Mouse (Mus musculus) lung, embryonic 16.5 days (tissue): ENCODE measurements around the gene Tecrl. TPM values are rescaled to one million over a fixed set of nuclear protein-coding genes. Genes with fewer than 3 reads are reported as not detected.

Experiments used
- ATAC-seq: fragments of 200-750 bp; cut with Nextera tagmentation; 2 replicates; pipeline ENCODE4 v1.8.0; 2017; ENCODE audit warnings: low read depth, mild to moderate bottlenecking, moderate library complexity
- H3K27ac ChIP-seq: fragments of 300-500 bp; sonication (generic); 2 replicates; pipeline ENCODE4 v1.5.1; 2014; ENCODE audit warnings: mild to moderate bottlenecking, control low read depth, low read length
- H3K27me3 ChIP-seq: fragments of 300-500 bp; sonication (generic); 2 replicates; pipeline ENCODE4 v1.6.1; 2014; ENCODE audit warnings: low read depth, low read length, mixed read lengths; ENCODE audit not compliant: control insufficient read depth, insufficient read depth
- H3K36me3 ChIP-seq: fragments of 300-500 bp; sonication (generic); 2 replicates; pipeline ENCODE4 v1.6.1; 2014; ENCODE audit warnings: low read length; ENCODE audit not compliant: control insufficient read depth, insufficient read depth
- H3K4me1 ChIP-seq: fragments of 300-500 bp; sonication (generic); replicated peaks from 2 replicates; pipeline ENCODE4 v1.6.1; 2014; ENCODE audit warnings: low read length, mixed read lengths; ENCODE audit not compliant: control insufficient read depth, insufficient read depth
- H3K4me2 ChIP-seq: fragments of 300-500 bp; sonication (generic); 2 replicates; pipeline ENCODE4 v1.6.1; 2014; ENCODE audit warnings: low read depth, low read length, control low read depth
- H3K4me3 ChIP-seq: fragments of 300-500 bp; sonication (generic); 2 replicates; pipeline ENCODE4 v1.5.1; 2014; ENCODE audit warnings: mild to moderate bottlenecking, low read length, control low read depth
- H3K9ac ChIP-seq: fragments of 300-500 bp; sonication (generic); 2 replicates; pipeline ENCODE4 v1.6.1; 2014; ENCODE audit warnings: low read length, control low read depth
- H3K9me3 ChIP-seq: fragments of 300-500 bp; sonication (generic); 2 replicates; pipeline ENCODE4 v1.6.1; 2016; ENCODE audit warnings: low read length; ENCODE audit not compliant: control insufficient read depth
- WGBS: fragments of 180-500 bp; shearing (Covaris S2); extraction: QIAGEN DNeasy Blood & Tissue Kit; methylation state at CpG from one replicate; pipeline ENCODE4 v1.1.7; 2014; 5-methylcytosine and 5-hydroxymethylcytosine counted together
- polyA plus RNA-seq: library from polyadenylated mRNA; unstranded; fragments of >200 nt; fragmentation: Nextera tagmentation; extraction: Ambion mirVana; gene quantifications from 2 replicates; pipeline ENCODE4 v1.2.1, GENCODE M21; 2015

The Tecrl gene
- polyA plus RNA-seq = 2.7 and 3.5 TPM in 2 replicates

DNA sequence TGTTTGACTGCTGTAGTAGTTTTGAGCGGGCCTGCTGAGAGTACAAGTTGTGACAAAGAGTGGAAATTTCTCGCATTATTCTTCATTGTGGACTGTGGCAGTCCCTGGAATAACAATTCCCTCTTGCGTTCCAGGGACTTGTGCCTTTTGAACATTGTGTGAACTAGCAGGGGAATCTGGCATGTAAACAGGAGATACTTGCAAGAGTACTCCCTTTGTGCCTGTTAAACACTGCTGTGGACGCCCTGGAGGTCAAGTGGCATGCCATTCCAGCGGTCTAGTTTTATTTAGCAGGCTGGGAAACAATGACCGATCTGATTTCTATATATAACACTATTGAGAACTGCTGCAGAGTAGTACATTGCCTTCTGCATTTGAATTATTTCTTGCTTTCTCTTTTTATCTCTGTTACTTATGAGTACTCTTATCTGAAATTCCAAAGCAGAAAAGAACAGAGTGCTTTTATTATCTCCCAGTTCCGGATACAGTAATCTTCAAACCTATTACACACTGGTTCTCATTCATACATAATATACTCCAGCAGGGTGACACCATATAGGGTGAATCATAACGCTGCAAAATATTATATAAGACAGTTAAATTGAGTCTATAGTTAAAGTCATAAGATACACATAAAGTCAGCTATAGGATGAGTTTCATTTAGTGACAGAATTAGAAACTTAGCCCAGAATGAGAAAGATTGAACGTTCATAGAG is at the start of gene Tecrl:
Tecrl (minus strand) TSS at position 350 of the 716 bp plus-strand sequence.
- Histone ChIP-seq H3K4me1 (peaks cover 2% of the 10 kb centered on the region; the same call in 1 of the 2 replicates), H3K27ac (peak within 1 kb of the TSS; percentile 65), H3K36me3 (no peaks in the 10 kb centered on the region), H3K27me3 (no peaks in the 10 kb centered on the region), H3K9ac (peak within 1 kb of the TSS; percentile 24; the same call in 1 of the 2 replicates), H3K4me3 (peak within 1 kb of the TSS; percentile 18), H3K4me2 (peak within 1 kb of the TSS; percentile 45), H3K9me3 (no peaks in the 10 kb centered on the region)
- WGBS = 9% methylated on average over 9 of the region's 9 CpGs
- peak; percentile 74 for ATAC-seq

DNA sequence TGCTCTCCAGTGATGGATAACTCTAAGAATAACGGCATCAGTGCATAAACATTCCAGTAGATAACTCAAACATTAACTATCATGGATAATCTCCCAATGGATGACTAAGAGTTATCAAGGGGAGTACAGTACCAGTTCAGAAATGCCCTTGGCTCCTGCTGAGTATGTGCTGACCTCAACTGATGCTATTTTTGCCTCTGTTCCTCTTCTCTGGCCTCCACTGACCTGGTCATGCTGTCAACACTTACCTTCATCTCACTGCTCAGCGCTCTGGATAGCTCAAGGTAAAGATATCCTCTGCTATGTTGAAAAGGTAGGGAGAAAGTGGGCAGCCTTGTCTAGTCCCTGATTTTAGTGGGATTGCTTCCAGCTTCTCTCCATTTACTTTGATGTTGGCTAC is 30.0 kb upstream of the Tecrl start:
- Histone ChIP-seq H3K4me2 (no peak overlapping the region), H3K4me3 (no peak overlapping the region), H3K4me1 (no peaks in the 10 kb centered on the region), H3K36me3 (no peaks in the 10 kb centered on the region), H3K27me3 (no peaks in the 10 kb centered on the region), H3K9ac (no peak overlapping the region), H3K27ac (no peak overlapping the region), H3K9me3 (no peaks in the 10 kb centered on the region)
- WGBS = 65% methylated on average over 2 of the region's 2 CpGs
- ATAC-seq = no peak

DNA sequence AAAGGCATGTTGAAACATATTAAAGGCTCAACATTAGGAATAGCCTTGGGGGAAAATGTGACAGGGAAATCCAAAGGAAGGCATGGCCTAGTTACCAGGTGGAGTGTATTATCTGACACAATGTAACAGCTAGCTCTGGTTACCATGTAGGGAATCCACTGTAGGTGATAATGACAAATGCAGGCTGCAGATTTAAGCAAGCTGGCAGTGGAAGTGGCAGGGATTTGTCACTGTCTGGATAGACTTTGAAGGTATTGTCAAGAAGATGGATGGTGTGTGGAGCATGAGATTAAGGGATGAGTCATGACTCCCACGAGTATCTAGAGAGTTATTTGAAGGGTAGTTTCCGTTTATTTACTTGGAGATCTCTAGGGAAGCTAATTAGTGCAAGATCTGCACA is 3.4 kb downstream of the Tecrl start:
- Histone ChIP-seq H3K36me3 (no peaks in the 10 kb centered on the region), H3K4me2 (no peak overlapping the region), H3K27ac (no peak overlapping the region), H3K4me3 (no peak overlapping the region), H3K27me3 (no peaks in the 10 kb centered on the region), H3K9me3 (no peaks in the 10 kb centered on the region), H3K4me1 (peaks cover 2% of the 10 kb centered on the region; the same call in 1 of the 2 replicates), H3K9ac (no peak overlapping the region)
- ATAC-seq = peak; percentile 95
- WGBS = 7% methylated on average over 2 of the region's 2 CpGs

DNA sequence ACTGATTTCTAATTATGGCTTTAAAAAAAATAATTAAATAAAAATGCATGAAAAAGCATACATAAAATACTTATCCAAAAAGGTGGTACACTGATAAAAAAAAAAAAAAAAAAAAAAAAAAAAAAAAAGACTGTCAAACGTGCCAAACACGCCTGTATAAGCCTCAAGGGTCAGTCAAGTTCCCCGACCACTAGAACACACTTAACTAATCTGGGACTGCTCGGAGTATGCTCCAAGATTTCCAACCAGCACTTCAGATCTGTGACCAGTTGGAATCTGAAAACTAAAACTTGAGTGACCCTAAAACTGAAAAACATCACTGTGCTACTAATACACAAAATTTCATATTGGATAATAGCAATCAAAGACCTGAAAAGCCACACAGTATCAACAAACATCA is 15.9 kb downstream of the Tecrl start:
- ATAC-seq = peak; percentile 56; the same call in 1 of the 2 replicates
- H3K27me3 ChIP-seq = no peaks in the 10 kb centered on the region
- 53% methylated on average over 4 of the region's 4 CpGs for WGBS
- H3K9me3 ChIP-seq = no peaks in the 10 kb centered on the region
- H3K4me2 ChIP-seq = no peak overlapping the region
- no peak overlapping the region for H3K27ac ChIP-seq
- no peak overlapping the region for H3K9ac ChIP-seq
- no peak overlapping the region for H3K4me3 ChIP-seq
- H3K4me1 ChIP-seq = no peaks in the 10 kb centered on the region
- H3K36me3 ChIP-seq = no peaks in the 10 kb centered on the region

DNA sequence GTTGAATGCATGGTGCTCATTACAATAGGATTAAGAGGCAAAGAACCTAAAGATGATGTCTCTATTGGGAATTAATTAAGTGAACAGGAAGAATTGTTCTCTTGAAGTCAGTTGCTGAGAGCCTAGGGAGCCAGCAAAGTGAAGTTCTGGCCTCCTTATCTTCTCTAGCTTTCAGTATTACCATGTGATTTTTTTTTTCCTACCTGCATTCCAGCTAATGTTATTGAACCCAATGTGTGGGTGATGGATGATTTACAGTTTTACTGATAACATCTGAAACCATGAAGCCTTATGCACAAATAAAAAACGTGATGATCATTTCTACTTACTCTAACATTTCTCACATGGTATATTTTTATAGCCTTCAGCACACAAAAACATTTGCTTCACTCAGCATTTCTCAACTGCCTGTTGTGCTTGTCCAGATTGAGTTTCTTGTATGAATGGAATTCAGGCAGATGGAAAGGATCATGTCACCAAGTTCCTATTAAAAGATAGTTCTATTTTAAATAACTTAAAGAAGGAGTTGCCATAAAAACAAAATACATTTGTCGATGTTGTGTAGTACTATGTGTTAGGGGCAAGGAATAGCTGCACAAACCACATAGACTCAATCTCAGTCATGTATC is 87.7 kb downstream of the Tecrl start:
- Histone ChIP-seq H3K27ac (peak overlapping the region; percentile 49), H3K4me3 (no peak overlapping the region), H3K4me1 (no peaks in the 10 kb centered on the region), H3K27me3 (no peaks in the 10 kb centered on the region), H3K9me3 (no peaks in the 10 kb centered on the region), H3K9ac (no peak overlapping the region), H3K4me2 (no peak overlapping the region), H3K36me3 (no peaks in the 10 kb centered on the region)
- ATAC-seq = peak; percentile 80
- 43% methylated on average over 2 of the region's 2 CpGs for WGBS

DNA sequence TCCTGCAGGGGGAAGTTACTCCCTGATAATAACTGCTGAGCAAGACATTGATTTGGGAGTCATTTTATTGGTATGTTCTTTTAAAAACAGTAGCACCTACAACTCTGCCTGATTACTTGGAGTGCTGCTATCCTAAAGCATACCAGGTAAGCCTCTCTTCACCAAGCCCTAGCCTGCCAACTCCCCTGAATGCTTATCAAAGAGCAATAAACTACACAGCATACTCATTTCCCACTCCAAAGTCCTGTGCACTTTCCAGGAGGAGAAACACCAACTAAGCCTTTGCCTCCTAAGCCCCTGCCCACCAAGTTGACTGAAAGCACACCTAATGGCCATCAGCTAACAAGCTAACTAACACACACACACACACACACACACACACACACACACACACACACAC is 94.9 kb downstream of the Tecrl start:
- Histone ChIP-seq H3K4me2 (no peak overlapping the region), H3K4me1 (no peaks in the 10 kb centered on the region), H3K9ac (no peak overlapping the region), H3K36me3 (no peaks in the 10 kb centered on the region), H3K27ac (no peak overlapping the region), H3K27me3 (no peaks in the 10 kb centered on the region), H3K9me3 (no peaks in the 10 kb centered on the region), H3K4me3 (no peak overlapping the region)
- no peak for ATAC-seq

DNA sequence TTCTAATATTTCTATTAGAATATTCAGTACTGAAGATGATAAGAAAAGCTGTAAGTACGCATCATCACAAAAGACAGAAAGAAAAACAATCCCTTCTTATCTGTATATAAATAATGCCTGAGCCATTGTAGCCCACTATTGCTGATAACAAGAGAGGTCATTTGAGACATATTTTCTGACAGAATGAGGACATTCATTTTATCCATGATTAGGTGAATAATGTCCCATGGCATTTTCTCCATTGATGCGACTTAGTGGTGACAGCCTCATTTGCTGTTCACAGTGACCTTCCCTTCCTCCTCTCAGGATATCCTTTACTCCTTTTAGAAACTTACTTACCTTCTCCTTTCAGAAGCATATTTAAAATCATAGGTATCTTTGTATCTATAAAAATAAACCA is 100.9 kb downstream of the Tecrl start:
- no peaks in the 10 kb centered on the region for H3K27me3 ChIP-seq
- H3K4me2 ChIP-seq = no peak overlapping the region
- WGBS = 57% methylated on average over 2 of the region's 2 CpGs
- H3K9ac ChIP-seq = no peak overlapping the region
- no peaks in the 10 kb centered on the region for H3K9me3 ChIP-seq
- no peak overlapping the region for H3K4me3 ChIP-seq
- no peak for ATAC-seq
- H3K4me1 ChIP-seq = no peaks in the 10 kb centered on the region
- H3K36me3 ChIP-seq = no peaks in the 10 kb centered on the region
- no peak overlapping the region for H3K27ac ChIP-seq

DNA sequence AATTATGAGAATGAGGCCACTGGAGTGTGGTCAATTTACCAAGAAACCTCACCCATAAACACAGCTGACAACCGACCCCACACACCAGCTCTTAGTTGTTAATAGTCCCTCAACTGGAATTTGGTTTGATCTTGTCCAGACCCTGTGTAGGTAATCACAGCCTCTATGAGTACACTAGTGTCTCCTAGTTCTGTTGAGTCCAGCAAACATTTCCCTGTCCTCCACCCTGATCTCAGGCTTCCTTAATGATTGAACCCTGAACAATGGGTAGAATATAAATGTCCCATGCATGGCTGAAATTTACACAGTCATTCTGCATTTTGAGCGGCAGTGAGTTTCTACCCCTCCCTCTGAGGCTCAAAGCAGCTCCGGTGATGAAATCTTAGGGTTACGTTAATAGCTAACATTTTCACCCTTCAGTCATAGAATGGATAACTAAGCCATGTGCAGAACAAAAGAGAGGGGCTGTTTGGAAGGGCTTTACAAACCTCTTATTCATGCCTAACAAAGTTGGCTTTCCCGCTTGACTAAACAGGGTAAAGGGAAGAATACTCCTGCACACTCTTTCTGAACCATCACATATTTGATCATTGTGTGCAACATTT is 116.0 kb downstream of the Tecrl start:
- Histone ChIP-seq H3K4me1 (no peaks in the 10 kb centered on the region), H3K36me3 (no peaks in the 10 kb centered on the region), H3K9me3 (no peaks in the 10 kb centered on the region), H3K4me2 (no peak overlapping the region), H3K27me3 (no peaks in the 10 kb centered on the region), H3K4me3 (no peak overlapping the region), H3K9ac (no peak overlapping the region), H3K27ac (no peak overlapping the region)
- 70% methylated on average over 5 of the region's 5 CpGs for WGBS
- no peak for ATAC-seq
